Mouse (Mus musculus): Measurements from ENCODE around the gene Csf3r. TPM values are rescaled to one million over a fixed set of nuclear protein-coding genes. Genes with fewer than 3 reads are reported as not detected.
"Not testable (repeated sequence)": the region's sequence is repeated elsewhere in the genome, so short reads cannot be mapped to it uniquely, and the experiment has no call there.

The Csf3r gene
- 0.26 TPM in 1 of 2 replicates, not detected in the other for polyA plus RNA-seq (2011; ENCODE audit: insufficient read length, low read depth, missing spikeins)

- no peak for TF ChIP-seq POLR2A (IDR thresholded peaks at IDR 0.05; ENCODE audit: low read depth, low read length)
- Histone ChIP-seq H3K27ac (ENCODE audit: insufficient read depth, low read length) (no peak within 1 kb of the TSS), H3K4me3 (ENCODE audit: insufficient read depth, low read length) (no peak within 1 kb of the TSS), H3K4me1 (ENCODE audit: control insufficient read depth, insufficient read depth, low read length) (no peaks in the 10 kb centered on the region)
These were observed at the start of gene Csf3r for GRCm38 (mm10) chr4:126024303-126024900. TSS of gene Csf3r (plus strand) at chr4:126024550.

DNA sequence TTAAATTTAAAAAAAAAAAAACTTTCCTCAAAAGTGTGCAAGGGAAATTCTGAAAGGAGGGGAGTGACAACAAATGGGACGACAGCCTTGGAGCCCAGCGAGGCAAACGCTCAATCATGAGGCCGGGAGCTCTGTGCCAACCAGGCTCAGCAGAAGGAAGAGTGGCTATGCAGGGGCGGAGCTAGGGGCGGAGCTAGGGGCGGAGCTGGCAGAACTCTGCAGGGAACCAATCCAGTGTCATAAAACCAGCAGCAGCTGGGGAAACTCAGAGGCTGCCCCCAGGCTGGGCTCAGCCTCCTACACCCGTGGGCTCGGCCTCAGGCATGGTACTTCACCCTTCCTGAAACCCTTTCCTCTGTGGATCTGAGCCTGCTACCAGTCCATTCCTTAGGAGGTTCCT lies 46.6 kb upstream of the Csf3r start:
- Histone ChIP-seq H3K4me1 (ENCODE audit: control insufficient read depth, insufficient read depth, low read length) (no peaks in the 10 kb centered on the region), H3K4me3 (ENCODE audit: insufficient read depth, low read length) (no peak overlapping the region), H3K27ac (ENCODE audit: insufficient read depth, low read length) (no peak overlapping the region)
- TF ChIP-seq POLR2A (IDR thresholded peaks at IDR 0.05; ENCODE audit: low read depth, low read length) (no peak), CTCF (IDR thresholded peaks at IDR 0.05; ENCODE audit: borderline replicate concordance, insufficient read depth, low read length) (no peak)

DNA sequence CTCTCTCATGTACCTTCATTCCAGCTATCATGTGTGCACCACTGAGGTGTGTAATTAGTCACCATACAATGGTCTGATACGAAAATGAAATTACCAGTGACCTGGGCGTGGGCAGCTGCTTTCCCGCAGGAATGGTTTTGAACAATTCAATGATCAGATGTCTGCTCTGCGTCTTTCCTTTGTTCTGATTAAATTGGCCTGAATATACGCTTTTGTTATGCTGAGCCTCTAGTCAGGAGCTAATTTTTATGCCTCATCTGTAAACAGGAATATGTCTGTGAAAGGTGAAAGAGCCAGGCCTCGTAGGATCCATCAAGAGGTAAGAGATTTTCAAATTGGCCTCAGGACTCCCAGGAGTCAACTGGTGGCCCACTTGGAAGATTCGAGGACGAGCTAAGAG lies 41.1 kb upstream of the Csf3r start:
- Histone ChIP-seq H3K4me3 (ENCODE audit: insufficient read depth, low read length) (no peak overlapping the region), H3K27ac (ENCODE audit: insufficient read depth, low read length) (no peak overlapping the region), H3K4me1 (ENCODE audit: control insufficient read depth, insufficient read depth, low read length) (no peaks in the 10 kb centered on the region)
- no peak for TF ChIP-seq POLR2A (IDR thresholded peaks at IDR 0.05; ENCODE audit: low read depth, low read length)
- no peak for TF ChIP-seq CTCF (IDR thresholded peaks at IDR 0.05; ENCODE audit: borderline replicate concordance, insufficient read depth, low read length)

- H3K4me1 ChIP-seq (ENCODE audit: control insufficient read depth, insufficient read depth, low read length); H3K27ac ChIP-seq (ENCODE audit: insufficient read depth, low read length); H3K4me3 ChIP-seq (ENCODE audit: insufficient read depth, low read length): not testable (repeated sequence)
These were observed 38.6 kb upstream of the Csf3r start for GRCm38 (mm10) chr4:125985703-125986102.

DNA sequence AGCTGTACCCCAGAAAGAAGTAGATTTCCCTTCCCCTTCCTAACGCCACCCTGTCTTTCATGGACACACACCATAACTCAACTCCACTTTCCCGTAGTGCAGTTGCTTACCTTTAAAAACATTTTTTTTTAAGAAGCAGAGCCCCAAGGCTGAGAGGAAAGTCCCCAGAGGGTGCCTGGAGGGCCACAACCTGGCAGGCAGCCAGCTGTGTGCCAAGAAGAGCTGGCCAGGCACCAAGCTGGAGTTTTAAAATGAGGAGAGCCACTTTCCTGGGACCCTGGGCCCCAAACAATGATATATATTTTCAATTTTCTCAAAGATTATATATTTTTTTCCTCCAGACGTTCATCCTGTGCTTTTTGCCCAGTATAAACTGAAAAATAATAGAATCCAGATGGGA lies 37.3 kb upstream of the Csf3r start:
- no peak for TF ChIP-seq POLR2A (IDR thresholded peaks at IDR 0.05; ENCODE audit: low read depth, low read length)
- no peak for TF ChIP-seq CTCF (IDR thresholded peaks at IDR 0.05; ENCODE audit: borderline replicate concordance, insufficient read depth, low read length)
- H3K27ac ChIP-seq (ENCODE audit: insufficient read depth, low read length), result no peak overlapping the region
- H3K4me1 ChIP-seq (ENCODE audit: control insufficient read depth, insufficient read depth, low read length), result no peaks in the 10 kb centered on the region
- H3K4me3 ChIP-seq (ENCODE audit: insufficient read depth, low read length), result no peak overlapping the region

DNA sequence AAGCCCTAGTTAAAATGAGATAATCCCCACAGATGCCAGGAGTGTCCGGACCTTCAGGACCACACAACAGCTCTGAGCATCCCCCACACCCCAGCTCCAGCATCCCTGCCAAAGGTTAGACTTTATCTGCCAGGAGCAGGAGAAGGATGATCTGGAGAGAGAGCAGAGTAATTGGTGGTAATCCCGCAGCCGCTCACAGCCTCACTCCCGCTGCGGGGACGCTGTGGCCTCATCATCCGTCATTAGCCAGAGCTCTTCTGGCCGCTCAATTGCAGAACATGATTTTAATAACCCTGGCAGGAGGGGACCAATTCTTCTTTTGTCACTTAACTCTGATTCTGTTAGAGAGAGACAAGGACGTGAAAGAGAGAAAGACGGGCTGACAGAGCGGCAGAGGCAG lies 35.3 kb upstream of the Csf3r start:
- Histone ChIP-seq H3K4me1 (ENCODE audit: control insufficient read depth, insufficient read depth, low read length) (no peaks in the 10 kb centered on the region), H3K27ac (ENCODE audit: insufficient read depth, low read length) (no peak overlapping the region), H3K4me3 (ENCODE audit: insufficient read depth, low read length) (no peak overlapping the region)
- TF ChIP-seq CTCF (IDR thresholded peaks at IDR 0.05; ENCODE audit: borderline replicate concordance, insufficient read depth, low read length), result no peak

- Histone ChIP-seq H3K27ac (ENCODE audit: insufficient read depth, low read length) (no peak overlapping the region), H3K4me3 (ENCODE audit: insufficient read depth, low read length) (no peak overlapping the region), H3K4me1 (ENCODE audit: control insufficient read depth, insufficient read depth, low read length) (no peaks in the 10 kb centered on the region)
- no peak for TF ChIP-seq POLR2A (IDR thresholded peaks at IDR 0.05; ENCODE audit: low read depth, low read length)
- peak; percentile 73 for TF ChIP-seq CTCF (IDR thresholded peaks at IDR 0.05; ENCODE audit: borderline replicate concordance, insufficient read depth, low read length)
These were observed 34.2 kb upstream of the Csf3r start for GRCm38 (mm10) chr4:125990143-125990542.

- TF ChIP-seq POLR2A (IDR thresholded peaks at IDR 0.05; ENCODE audit: low read depth, low read length), result no peak
- H3K27ac ChIP-seq (ENCODE audit: insufficient read depth, low read length), result no peak overlapping the region
- no peak overlapping the region for H3K4me3 ChIP-seq (ENCODE audit: insufficient read depth, low read length)
These were observed 32.1 kb upstream of the Csf3r start for GRCm38 (mm10) chr4:125992206-125992605.

GRCm38 (mm10) chr4:125992906-125993305 lies 31.4 kb upstream of the Csf3r start:
- Histone ChIP-seq H3K4me1 (ENCODE audit: control insufficient read depth, insufficient read depth, low read length) (no peaks in the 10 kb centered on the region), H3K27ac (ENCODE audit: insufficient read depth, low read length) (no peak overlapping the region), H3K4me3 (ENCODE audit: insufficient read depth, low read length) (no peak overlapping the region)
- no peak for TF ChIP-seq CTCF (IDR thresholded peaks at IDR 0.05; ENCODE audit: borderline replicate concordance, insufficient read depth, low read length)
- TF ChIP-seq POLR2A (IDR thresholded peaks at IDR 0.05; ENCODE audit: low read depth, low read length), result no peak

More at GRCm38 (mm10) chr4:125992206-125992605, 32.1 kb upstream of the Csf3r start:
- no peaks in the 10 kb centered on the region for H3K4me1 ChIP-seq (ENCODE audit: control insufficient read depth, insufficient read depth, low read length)

DNA sequence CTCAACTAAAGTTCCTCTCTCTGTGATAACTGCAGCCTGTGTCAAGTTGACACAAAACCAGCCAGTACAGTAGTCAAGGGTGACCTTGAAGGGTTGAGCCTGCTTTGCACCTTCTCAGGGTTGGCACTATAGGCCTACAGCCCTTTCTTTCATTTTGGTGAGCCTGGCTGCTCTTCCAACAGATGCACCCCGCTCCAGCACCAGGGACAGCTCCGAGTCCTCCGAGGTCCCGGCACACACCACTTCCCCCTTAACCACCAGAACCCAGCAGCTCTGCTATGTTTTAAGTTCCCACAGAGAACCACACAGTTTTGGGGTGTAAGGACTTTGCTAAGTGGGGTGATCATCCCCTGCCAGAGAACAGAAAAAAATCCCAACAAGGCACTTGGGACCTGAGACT lies 27.8 kb upstream of the Csf3r start:
- TF ChIP-seq POLR2A (IDR thresholded peaks at IDR 0.05; ENCODE audit: low read depth, low read length), result no peak
- Histone ChIP-seq H3K4me3 (ENCODE audit: insufficient read depth, low read length) (no peak overlapping the region), H3K27ac (ENCODE audit: insufficient read depth, low read length) (no peak overlapping the region), H3K4me1 (ENCODE audit: control insufficient read depth, insufficient read depth, low read length) (no peaks in the 10 kb centered on the region)

- TF ChIP-seq CTCF (IDR thresholded peaks at IDR 0.05; ENCODE audit: borderline replicate concordance, insufficient read depth, low read length), result no peak
- no peak for TF ChIP-seq POLR2A (IDR thresholded peaks at IDR 0.05; ENCODE audit: low read depth, low read length)
- Histone ChIP-seq H3K27ac (ENCODE audit: insufficient read depth, low read length) (no peak overlapping the region), H3K4me1 (ENCODE audit: control insufficient read depth, insufficient read depth, low read length) (no peaks in the 10 kb centered on the region), H3K4me3 (ENCODE audit: insufficient read depth, low read length) (no peak overlapping the region)
These were observed 26.5 kb upstream of the Csf3r start for GRCm38 (mm10) chr4:125997826-125998225.
